Mouse (Mus musculus): ENCODE results near the gene 1700069L16Rik.

Gene 1700069L16Rik

DNA sequence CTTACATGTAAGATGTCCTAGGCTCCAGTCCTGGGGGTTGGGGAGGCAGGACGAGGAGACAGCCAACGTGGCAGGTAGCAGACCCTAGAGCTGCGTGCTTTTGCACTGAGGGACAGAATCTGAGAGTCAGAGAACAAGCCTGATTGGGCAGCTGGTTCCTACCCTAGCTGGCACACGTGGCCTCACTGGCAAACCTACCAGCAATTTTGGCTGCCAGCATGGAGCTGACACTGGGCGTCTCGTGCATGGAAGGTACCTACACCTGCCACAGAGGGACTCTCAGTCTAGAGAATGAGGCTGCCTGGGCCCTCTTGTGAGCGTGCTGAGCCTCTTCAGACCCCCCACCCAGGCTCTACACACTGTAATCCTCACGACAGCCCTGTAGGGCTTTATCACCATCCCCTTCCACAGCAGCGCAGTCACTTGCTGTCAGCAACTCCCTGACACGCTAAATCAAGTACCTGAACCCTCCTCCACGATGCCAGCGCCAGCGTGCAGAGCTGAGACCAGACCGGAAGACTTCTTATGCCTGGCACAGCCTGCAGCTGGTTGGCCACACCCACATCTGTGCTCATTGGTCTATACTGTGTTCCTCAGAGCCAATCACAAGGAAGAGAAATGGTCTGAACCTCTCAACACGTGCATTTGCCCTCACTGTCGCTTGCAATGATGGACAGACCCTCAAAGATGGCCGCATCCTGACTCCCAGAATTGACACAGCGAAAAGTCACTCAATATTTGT is 81.3 kb downstream of the 1700069L16Rik start:
- no peak for DNase-seq (ENCODE audit: low read depth)

Data from fibroblast of lung, adult 2 months (primary cell).